Mouse (Mus musculus): ENCODE data around the gene Erbb2. TPM values are rescaled to one million over a fixed set of nuclear protein-coding genes. Genes with fewer than 3 reads are reported as not detected.

Erbb2 gene
- polyA plus RNA-seq, 1 experiment from 2014 or later = 40.6 TPM

- no peak overlapping the region for H3K9ac ChIP-seq
- WGBS = 85% methylated on average over 9 of the region's 9 CpGs
These were observed 23.5 kb downstream of the Erbb2 start for GRCm38 (mm10) chr11:98435723-98436122.

DNA sequence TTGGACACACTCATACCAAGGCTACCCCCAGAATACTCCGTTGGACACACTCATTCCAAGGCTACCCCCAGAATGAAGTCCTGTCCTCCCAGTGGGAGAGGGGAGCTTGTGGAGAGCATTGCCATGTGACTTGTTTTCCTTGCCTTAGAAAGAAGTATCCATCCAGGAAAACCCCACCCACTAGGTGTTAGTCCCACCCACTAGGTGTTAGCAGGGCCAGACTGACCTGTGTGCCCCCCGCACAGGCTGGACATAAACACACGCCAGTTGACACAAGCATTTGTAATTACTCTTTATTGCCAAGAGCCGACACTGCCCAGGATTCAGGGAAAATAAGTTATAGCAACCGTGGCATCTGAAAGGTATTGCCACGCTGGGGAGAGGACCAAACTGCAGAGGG lies 25.2 kb downstream of the Erbb2 start:
- WGBS = 71% methylated on average over 6 of the region's 6 CpGs
- Histone ChIP-seq H3K9me3 (no peaks in the 10 kb centered on the region), H3K4me1 (peaks cover 8% of the 10 kb centered on the region), H3K4me2 (no peak overlapping the region), H3K27ac (0 out of 2 replicates have a peak overlapping the region, but pooled peaks have one; percentile 11), H3K4me3 (replicated peaks) (0 out of 2 replicates have a peak overlapping the region, but pooled peaks have one; percentile 71), H3K27me3 (replicated peaks) (no peaks in the 10 kb centered on the region), H3K36me3 (peaks cover 34% of the 10 kb centered on the region), H3K9ac (no peak overlapping the region)
- no peak for ATAC-seq (ENCODE audit: insufficient read depth, low FRiP score, low read depth)

More at GRCm38 (mm10) chr11:98435723-98436122, 23.5 kb downstream of the Erbb2 start:
- Histone ChIP-seq H3K4me2 (no peak overlapping the region), H3K9me3 (no peaks in the 10 kb centered on the region), H3K27me3 (replicated peaks) (no peaks in the 10 kb centered on the region), H3K36me3 (peaks cover 39% of the 10 kb centered on the region), H3K4me3 (replicated peaks) (no peak overlapping the region), H3K4me1 (peaks cover 8% of the 10 kb centered on the region), H3K27ac (no peak overlapping the region)
- ATAC-seq (ENCODE audit: insufficient read depth, low FRiP score, low read depth) = no peak

DNA sequence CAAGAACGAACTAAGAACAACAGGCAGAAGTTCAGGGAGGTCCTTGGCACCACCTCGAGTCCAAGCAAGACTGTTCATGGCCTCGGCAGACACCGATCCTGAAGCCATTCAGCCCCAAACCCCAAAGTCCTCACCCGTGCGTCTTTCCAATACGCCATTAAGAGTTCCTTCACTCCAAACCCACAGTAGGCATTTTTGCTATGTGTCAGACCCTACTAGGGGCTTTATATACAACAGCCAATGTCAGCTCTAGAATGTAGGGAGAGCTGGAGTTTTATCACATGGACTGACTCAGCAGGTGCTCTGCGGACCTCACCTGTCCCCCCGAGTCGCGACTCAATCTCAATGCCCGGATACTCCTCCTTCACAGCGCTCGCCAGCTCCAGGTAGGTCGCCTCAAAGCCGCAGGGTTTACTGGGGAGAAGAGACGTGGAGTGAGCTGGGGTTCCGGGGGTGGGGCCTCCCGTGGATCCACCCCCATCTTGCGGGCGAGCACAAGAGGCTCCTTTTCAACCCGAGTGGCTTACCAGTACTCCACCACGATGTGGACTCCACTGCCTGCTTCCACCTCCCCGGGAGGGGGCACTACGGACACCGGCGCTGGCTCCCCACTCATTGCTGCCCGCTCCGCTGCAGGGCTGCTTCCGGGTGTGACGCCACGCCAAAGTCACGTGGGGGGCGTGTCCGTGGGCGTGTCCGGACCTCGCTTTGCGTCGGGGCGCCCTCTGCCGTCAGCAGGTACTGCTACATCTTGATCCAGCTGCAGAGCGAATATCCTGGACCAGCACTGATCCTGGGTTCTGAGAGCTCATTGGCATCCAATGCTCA lies 26.3 kb downstream of the Erbb2 start, which contains the start of gene Mien1:
TSS of gene Mien1 (minus strand) at position 661 of the 828 bp plus-strand sequence.
- no peaks in the 10 kb centered on the region for H3K27me3 ChIP-seq (replicated peaks)
- peak within 1 kb of the TSS; percentile 71 for H3K4me3 ChIP-seq (replicated peaks)
- peak within 1 kb of the TSS; percentile 84 for H3K4me2 ChIP-seq
- peak within 1 kb of the TSS; percentile 26; the same call in 1 of the 2 replicates for H3K9ac ChIP-seq
- ATAC-seq (ENCODE audit: insufficient read depth, low FRiP score, low read depth) = peak; percentile 95
- 1% methylated on average over 43 of the region's 43 CpGs for WGBS
- H3K36me3 ChIP-seq = peaks cover 28% of the 10 kb centered on the region
- H3K9me3 ChIP-seq = no peaks in the 10 kb centered on the region
- peak within 1 kb of the TSS; percentile 84 for H3K27ac ChIP-seq
- H3K4me1 ChIP-seq = peaks cover 8% of the 10 kb centered on the region

GRCm38 (mm10) chr11:98443688-98444087 lies 31.4 kb downstream of the Erbb2 start:
- Histone ChIP-seq H3K27ac (no peak overlapping the region), H3K9ac (no peak overlapping the region), H3K4me3 (replicated peaks) (no peak overlapping the region), H3K4me1 (peaks cover 5% of the 10 kb centered on the region), H3K4me2 (no peak overlapping the region), H3K27me3 (replicated peaks) (peaks cover 4% of the 10 kb centered on the region; the same call in 1 of the 2 replicates), H3K9me3 (no peaks in the 10 kb centered on the region), H3K36me3 (no peaks in the 10 kb centered on the region)
- 92% methylated on average over 1 of the region's 1 CpGs for WGBS
- ATAC-seq (ENCODE audit: insufficient read depth, low FRiP score, low read depth) = no peak

- ATAC-seq (ENCODE audit: insufficient read depth, low FRiP score, low read depth) = no peak
- peaks cover 4% of the 10 kb centered on the region; the same call in 1 of the 2 replicates for H3K27me3 ChIP-seq (replicated peaks)
- H3K9me3 ChIP-seq = no peaks in the 10 kb centered on the region
- H3K36me3 ChIP-seq = no peaks in the 10 kb centered on the region
- no peak overlapping the region for H3K4me3 ChIP-seq (replicated peaks)
- no peak overlapping the region for H3K4me2 ChIP-seq
- 17% methylated on average over 1 of the region's 1 CpGs for WGBS
- peaks cover 10% of the 10 kb centered on the region for H3K4me1 ChIP-seq
- no peak overlapping the region for H3K9ac ChIP-seq
- peak overlapping the region; percentile 89 for H3K27ac ChIP-seq
These were observed 33.0 kb downstream of the Erbb2 start for GRCm38 (mm10) chr11:98445238-98445637.

GRCm38 (mm10) chr11:98445679-98446078 lies 33.4 kb downstream of the Erbb2 start:
- no peak overlapping the region for H3K4me2 ChIP-seq
- peak overlapping the region; percentile 89 for H3K27ac ChIP-seq
- H3K36me3 ChIP-seq = no peaks in the 10 kb centered on the region
- H3K4me1 ChIP-seq = peaks cover 10% of the 10 kb centered on the region
- WGBS = 40% methylated on average over 4 of the region's 4 CpGs
- no peak overlapping the region for H3K4me3 ChIP-seq (replicated peaks)
- H3K9ac ChIP-seq = no peak overlapping the region
- peaks cover 4% of the 10 kb centered on the region; the same call in 1 of the 2 replicates for H3K27me3 ChIP-seq (replicated peaks)
- no peak for ATAC-seq (ENCODE audit: insufficient read depth, low FRiP score, low read depth)
- no peaks in the 10 kb centered on the region for H3K9me3 ChIP-seq

GRCm38 (mm10) chr11:98446213-98446561 lies 33.9 kb downstream of the Erbb2 start, which contains the start of gene Grb7:
TSS of gene Grb7 (plus strand) at chr11:98446394.
- Histone ChIP-seq H3K27ac (peak within 1 kb of the TSS; percentile 89), H3K36me3 (0 out of 2 replicates have a peak, but pooled peaks cover 4% of the 10 kb centered on the region), H3K27me3 (replicated peaks) (peaks cover 4% of the 10 kb centered on the region; the same call in 1 of the 2 replicates), H3K9ac (peak within 1 kb of the TSS; percentile 31; the same call in 1 of the 2 replicates), H3K4me3 (replicated peaks) (peak within 1 kb of the TSS; percentile 48), H3K4me1 (peaks cover 10% of the 10 kb centered on the region), H3K4me2 (peak within 1 kb of the TSS; percentile 49), H3K9me3 (no peaks in the 10 kb centered on the region)
- WGBS = 8% methylated on average over 5 of the region's 5 CpGs
- ATAC-seq (ENCODE audit: insufficient read depth, low FRiP score, low read depth) = peak; percentile 2; the same call in 1 of the 2 replicates

DNA sequence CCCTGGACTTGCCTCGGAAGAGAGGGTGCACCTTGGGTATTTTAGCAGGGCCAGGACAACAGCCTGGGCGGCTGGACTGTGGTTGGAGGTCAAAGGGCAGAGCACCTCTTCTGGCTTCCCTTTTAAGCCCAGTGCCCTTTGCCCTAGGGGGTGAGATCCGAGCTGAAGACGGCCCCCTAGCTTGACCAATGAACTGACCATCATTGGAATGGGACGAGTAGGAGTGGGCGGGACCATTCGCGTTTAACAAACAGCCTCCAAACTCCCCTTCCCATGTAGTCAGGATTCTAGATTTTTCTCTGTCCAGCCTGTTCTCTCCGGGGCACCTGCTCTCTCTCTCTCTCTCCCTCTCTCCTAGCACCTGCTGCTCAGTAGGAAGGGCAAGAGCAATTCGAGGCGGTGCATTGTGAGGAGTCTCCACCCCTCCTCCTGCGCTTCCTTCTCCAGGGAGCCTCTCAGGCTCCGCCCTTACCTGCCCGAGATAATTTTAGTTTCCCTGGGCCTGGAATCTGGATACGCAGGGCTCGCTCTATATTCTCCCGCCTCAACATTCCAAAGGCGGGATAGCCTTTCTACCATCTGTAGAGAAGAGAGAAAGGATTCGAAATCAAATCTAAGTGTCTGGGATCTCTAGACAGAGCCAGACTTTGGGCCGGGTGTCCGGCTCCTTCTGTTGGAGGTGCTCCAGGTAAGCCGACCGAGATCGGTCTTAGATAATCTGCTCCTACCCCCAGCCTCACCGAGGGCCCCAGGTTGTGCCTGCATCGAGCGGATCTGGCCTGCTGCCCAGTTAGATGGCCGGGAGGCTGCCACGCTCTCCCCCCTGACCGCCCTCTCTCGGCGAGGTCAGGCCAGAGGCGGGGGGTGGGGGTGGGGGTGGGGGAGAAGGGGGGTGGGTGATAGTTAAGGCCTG lies 34.5 kb downstream of the Erbb2 start:
- Histone ChIP-seq H3K9me3 (no peaks in the 10 kb centered on the region), H3K4me2 (peak overlapping the region; percentile 49), H3K36me3 (peaks cover 4% of the 10 kb centered on the region; the same call in 1 of the 2 replicates), H3K4me3 (replicated peaks) (peak overlapping the region; percentile 48), H3K9ac (peak overlapping the region; percentile 31; the same call in 1 of the 2 replicates), H3K27me3 (replicated peaks) (peaks cover 4% of the 10 kb centered on the region; the same call in 1 of the 2 replicates), H3K27ac (peak overlapping the region; percentile 89), H3K4me1 (peaks cover 10% of the 10 kb centered on the region)
- peak; percentile 86 for ATAC-seq (ENCODE audit: insufficient read depth, low FRiP score, low read depth)
- 1% methylated on average over 33 of the region's 33 CpGs for WGBS

- peak overlapping the region; percentile 89 for H3K27ac ChIP-seq
These were observed 35.2 kb downstream of the Erbb2 start for GRCm38 (mm10) chr11:98447475-98447834.

GRCm38 (mm10) chr11:98448191-98448790 lies 36.0 kb downstream of the Erbb2 start:
- 24% methylated on average over 13 of the region's 13 CpGs for WGBS
- Histone ChIP-seq H3K4me2 (peak overlapping the region; percentile 49), H3K9me3 (no peaks in the 10 kb centered on the region), H3K27me3 (replicated peaks) (peaks cover 4% of the 10 kb centered on the region; the same call in 1 of the 2 replicates), H3K4me1 (peaks cover 10% of the 10 kb centered on the region), H3K4me3 (replicated peaks) (peak overlapping the region; percentile 48), H3K36me3 (peaks cover 4% of the 10 kb centered on the region; the same call in 1 of the 2 replicates), H3K27ac (peak overlapping the region; percentile 89), H3K9ac (no peak overlapping the region)
- ATAC-seq (ENCODE audit: insufficient read depth, low FRiP score, low read depth) = peak; percentile 64

More at GRCm38 (mm10) chr11:98447475-98447834, 35.2 kb downstream of the Erbb2 start:
- peaks cover 4% of the 10 kb centered on the region; the same call in 1 of the 2 replicates for H3K27me3 ChIP-seq (replicated peaks)
- peaks cover 4% of the 10 kb centered on the region; the same call in 1 of the 2 replicates for H3K36me3 ChIP-seq
- H3K4me3 ChIP-seq (replicated peaks) = peak overlapping the region; percentile 48
- H3K4me2 ChIP-seq = peak overlapping the region; percentile 49
- ATAC-seq (ENCODE audit: insufficient read depth, low FRiP score, low read depth) = no peak
- H3K9ac ChIP-seq = peak overlapping the region; percentile 31; the same call in 1 of the 2 replicates
- 11% methylated on average over 7 of the region's 7 CpGs for WGBS
- peaks cover 10% of the 10 kb centered on the region for H3K4me1 ChIP-seq
- no peaks in the 10 kb centered on the region for H3K9me3 ChIP-seq

DNA sequence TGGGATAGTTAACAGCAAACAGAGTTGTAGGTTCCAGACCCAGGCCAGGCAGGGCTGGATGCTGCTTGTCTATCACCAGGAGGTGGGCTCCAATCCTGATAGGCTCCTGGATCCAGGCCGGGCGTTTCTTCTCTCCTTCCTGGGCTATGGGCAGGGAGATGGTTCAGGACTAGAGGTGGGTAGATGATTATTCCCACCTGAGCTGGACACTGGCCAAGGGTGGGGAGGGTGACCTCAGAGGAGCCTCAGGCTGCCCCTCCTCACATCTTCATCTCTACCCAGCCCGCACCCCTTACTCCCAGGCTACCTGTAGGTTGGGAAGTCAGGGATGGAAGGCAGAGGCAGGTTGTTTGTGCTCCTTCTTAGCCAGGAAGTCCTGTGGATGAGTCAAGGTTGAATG lies 37.1 kb downstream of the Erbb2 start:
- H3K27me3 ChIP-seq (replicated peaks) = peaks cover 4% of the 10 kb centered on the region; the same call in 1 of the 2 replicates
- ATAC-seq (ENCODE audit: insufficient read depth, low FRiP score, low read depth) = no peak
- H3K4me3 ChIP-seq (replicated peaks) = peak overlapping the region; percentile 48; the same call in 1 of the 2 replicates
- H3K27ac ChIP-seq = no peak overlapping the region
- H3K9me3 ChIP-seq = no peaks in the 10 kb centered on the region
- peaks cover 4% of the 10 kb centered on the region; the same call in 1 of the 2 replicates for H3K36me3 ChIP-seq
- H3K4me1 ChIP-seq = peaks cover 10% of the 10 kb centered on the region
- WGBS = 63% methylated on average over 3 of the region's 3 CpGs
- peak overlapping the region; percentile 49 for H3K4me2 ChIP-seq
- no peak overlapping the region for H3K9ac ChIP-seq

All from stomach, embryonic 15.5 days (tissue).